Mouse (Mus musculus) hindbrain, embryonic 13.5 days (tissue): Measurements from ENCODE around the gene Bicdl2. TPM values are rescaled to one million over a fixed set of nuclear protein-coding genes. Genes with fewer than 3 reads are reported as not detected.
A peak's percentile ranks its signal among the peaks of the same experiment; 100 is the strongest.

Source experiments
- ATAC-seq: fragments of 200-750 bp; cut with Nextera tagmentation; 2 replicates; pipeline ENCODE4 v1.8.0; 2017; ENCODE audit warnings: moderate TSS enrichment; ENCODE audit not compliant: low FRiP score
- H3K27ac ChIP-seq: fragments of 300-500 bp; sonication (generic); 2 replicates; pipeline ENCODE4 v1.5.1; 2015; ENCODE audit warnings: inconsistent platforms, mild to moderate bottlenecking, moderate library complexity
- H3K27me3 ChIP-seq: fragments of 300-500 bp; sonication (generic); 2 replicates; pipeline ENCODE4 v1.6.1; 2015; ENCODE audit warnings: mild to moderate bottlenecking, inconsistent platforms
- H3K36me3 ChIP-seq: fragments of 300-500 bp; sonication (generic); 2 replicates; pipeline ENCODE4 v1.6.1; 2015; ENCODE audit warnings: mild to moderate bottlenecking, inconsistent platforms
- H3K4me1 ChIP-seq: fragments of 300-500 bp; sonication (generic); replicated peaks from 2 replicates; pipeline ENCODE4 v1.6.1; 2015; ENCODE audit warnings: inconsistent platforms
- H3K4me2 ChIP-seq: fragments of 300-500 bp; sonication (generic); 2 replicates; pipeline ENCODE4 v1.6.1; 2015; ENCODE audit warnings: inconsistent platforms, mild to moderate bottlenecking, moderate library complexity
- H3K4me3 ChIP-seq: fragments of 300-500 bp; sonication (generic); 2 replicates; pipeline ENCODE4 v1.5.1; 2015; ENCODE audit warnings: mild to moderate bottlenecking, inconsistent platforms
- H3K9ac ChIP-seq: fragments of 300-500 bp; sonication (generic); 2 replicates; pipeline ENCODE4 v1.6.1; 2015; ENCODE audit warnings: mild to moderate bottlenecking, inconsistent platforms
- H3K9me3 ChIP-seq: fragments of 300-500 bp; sonication (generic); 2 replicates; pipeline ENCODE4 v1.6.1; 2016; ENCODE audit warnings: inconsistent platforms
- WGBS: fragments of 180-500 bp; shearing (Covaris S2); methylation state at CpG from one replicate; pipeline ENCODE4 v1.1.7; 2015; 5-methylcytosine and 5-hydroxymethylcytosine counted together
- polyA plus RNA-seq: library from polyadenylated mRNA; unstranded; fragments of >200 nt; fragmentation: Nextera tagmentation; extraction: Ambion mirVana; gene quantifications from 2 replicates; pipeline ENCODE4 v1.2.1, GENCODE M21; 2015

Bicdl2 gene
- polyA plus RNA-seq, 1 experiment from 2014 or later: 0.10 TPM

DNA sequence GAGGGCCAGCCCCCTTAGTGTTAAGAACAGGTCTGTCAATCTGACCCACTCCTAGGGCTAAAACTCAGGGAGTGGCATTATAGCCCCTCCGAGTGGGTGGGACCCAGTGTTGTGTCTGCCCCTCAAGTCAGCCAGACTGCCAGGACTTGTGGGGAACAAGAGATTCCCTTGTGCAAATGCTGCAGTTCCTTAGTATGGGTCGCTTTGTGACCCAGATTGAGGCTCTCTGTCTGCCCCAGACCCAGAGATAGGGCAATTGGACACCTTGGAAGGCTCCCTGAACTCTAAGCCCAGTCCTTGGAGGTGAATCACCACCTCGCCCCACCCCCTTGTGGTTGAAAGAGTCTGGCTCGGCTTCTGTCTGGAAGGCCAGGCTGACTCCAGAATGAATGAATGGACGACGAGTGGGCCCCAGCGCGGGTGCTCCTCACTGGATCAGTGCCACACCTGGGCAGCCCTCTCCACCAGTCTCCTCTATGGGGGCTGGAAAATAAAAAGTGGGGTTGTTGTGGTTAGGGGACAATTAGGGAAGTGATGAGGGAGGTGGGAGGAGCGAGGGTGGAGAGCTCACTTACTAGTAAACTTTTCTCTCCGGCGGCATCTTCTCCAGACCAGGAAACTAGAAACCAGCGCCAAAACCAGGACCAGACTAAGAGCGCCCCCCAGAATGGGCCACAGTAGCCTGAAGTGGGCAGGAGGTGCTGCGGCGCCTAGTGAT is 15.4 kb downstream of the Bicdl2 start:
- Histone ChIP-seq H3K36me3 (no peaks in the 10 kb centered on the region), H3K4me3 (peak overlapping the region; percentile 47), H3K4me1 (peaks cover 55% of the 10 kb centered on the region), H3K9ac (peak overlapping the region; percentile 65; the same call in 1 of the 2 replicates), H3K27me3 (peaks cover 62% of the 10 kb centered on the region), H3K27ac (no peak overlapping the region), H3K9me3 (no peaks in the 10 kb centered on the region), H3K4me2 (peak overlapping the region; percentile 84)
- WGBS: 12% methylated on average over 15 of the region's 15 CpGs
- no peak for ATAC-seq

DNA sequence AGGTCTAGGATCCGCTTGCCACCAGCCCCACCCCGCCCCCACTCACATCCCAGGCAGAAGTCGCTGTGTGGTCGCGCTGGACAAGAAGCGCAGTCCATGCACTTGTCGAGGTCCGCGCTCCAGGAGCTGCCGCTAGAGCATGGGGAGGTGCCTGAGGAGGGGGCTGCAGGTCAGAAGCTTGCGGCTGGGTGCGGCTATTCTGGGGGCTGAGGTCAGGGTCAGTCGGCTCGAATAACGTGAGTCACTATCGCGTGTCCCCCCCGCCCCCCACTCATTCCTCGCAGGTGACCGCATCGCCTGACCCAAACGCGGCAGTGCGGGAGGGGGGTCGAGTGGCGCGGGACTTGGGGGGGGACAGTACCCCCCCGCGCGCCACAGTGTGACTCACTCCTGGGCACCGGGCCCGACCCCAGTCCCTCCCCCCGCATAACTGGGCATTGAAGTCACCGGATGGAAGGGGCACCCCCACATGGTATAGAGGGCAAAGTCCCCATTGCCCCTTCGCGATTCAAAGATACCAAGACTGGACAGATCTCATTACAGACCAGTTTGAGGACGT is 16.2 kb downstream of the Bicdl2 start:
- peak overlapping the region; percentile 65 for H3K9ac ChIP-seq
- H3K4me1 ChIP-seq: peaks cover 55% of the 10 kb centered on the region
- H3K27ac ChIP-seq: no peak overlapping the region
- H3K4me2 ChIP-seq: peak overlapping the region; percentile 84
- H3K9me3 ChIP-seq: no peaks in the 10 kb centered on the region
- WGBS: 1% methylated on average over 37 of the region's 37 CpGs
- no peaks in the 10 kb centered on the region for H3K36me3 ChIP-seq
- peaks cover 70% of the 10 kb centered on the region for H3K27me3 ChIP-seq
- no peak for ATAC-seq
- H3K4me3 ChIP-seq: peak overlapping the region; percentile 47

DNA sequence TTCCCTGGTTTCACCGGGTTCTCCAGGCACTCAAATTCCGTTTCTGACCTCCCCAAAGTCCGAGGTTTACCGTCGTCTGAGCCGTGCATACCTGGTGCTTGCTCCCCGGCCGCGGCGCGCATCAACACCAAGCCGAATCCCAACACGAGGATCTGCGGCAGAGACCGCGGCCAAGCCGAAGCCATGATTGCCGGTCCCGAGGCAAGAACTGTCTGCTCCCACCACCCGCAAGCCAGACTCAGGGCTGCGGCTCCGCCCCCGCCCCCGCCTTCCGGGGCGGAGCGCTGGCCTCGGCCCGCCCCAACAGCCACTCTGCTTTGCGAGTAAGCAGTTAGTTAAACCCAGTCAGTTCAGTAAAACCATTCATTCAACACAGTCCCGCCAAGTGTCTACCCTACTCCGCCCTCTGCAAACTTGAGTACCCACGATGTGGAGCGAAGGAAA is 17.0 kb downstream of the Bicdl2 start, which contains the start of gene Tnfrsf12a:
Tnfrsf12a (minus strand) TSS at position 233 of the 444 bp plus-strand sequence.
- no peaks in the 10 kb centered on the region for H3K36me3 ChIP-seq
- ATAC-seq: 0 out of 2 replicates have a peak, but pooled peaks have one; percentile 3
- peaks cover 77% of the 10 kb centered on the region for H3K27me3 ChIP-seq
- under 1% methylated on average over 34 of the region's 34 CpGs for WGBS
- H3K4me3 ChIP-seq: peak within 1 kb of the TSS; percentile 47
- H3K4me2 ChIP-seq: peak within 1 kb of the TSS; percentile 84
- peak within 1 kb of the TSS; percentile 65 for H3K9ac ChIP-seq
- no peak within 1 kb of the TSS for H3K27ac ChIP-seq
- peaks cover 50% of the 10 kb centered on the region for H3K4me1 ChIP-seq
- H3K9me3 ChIP-seq: no peaks in the 10 kb centered on the region

DNA sequence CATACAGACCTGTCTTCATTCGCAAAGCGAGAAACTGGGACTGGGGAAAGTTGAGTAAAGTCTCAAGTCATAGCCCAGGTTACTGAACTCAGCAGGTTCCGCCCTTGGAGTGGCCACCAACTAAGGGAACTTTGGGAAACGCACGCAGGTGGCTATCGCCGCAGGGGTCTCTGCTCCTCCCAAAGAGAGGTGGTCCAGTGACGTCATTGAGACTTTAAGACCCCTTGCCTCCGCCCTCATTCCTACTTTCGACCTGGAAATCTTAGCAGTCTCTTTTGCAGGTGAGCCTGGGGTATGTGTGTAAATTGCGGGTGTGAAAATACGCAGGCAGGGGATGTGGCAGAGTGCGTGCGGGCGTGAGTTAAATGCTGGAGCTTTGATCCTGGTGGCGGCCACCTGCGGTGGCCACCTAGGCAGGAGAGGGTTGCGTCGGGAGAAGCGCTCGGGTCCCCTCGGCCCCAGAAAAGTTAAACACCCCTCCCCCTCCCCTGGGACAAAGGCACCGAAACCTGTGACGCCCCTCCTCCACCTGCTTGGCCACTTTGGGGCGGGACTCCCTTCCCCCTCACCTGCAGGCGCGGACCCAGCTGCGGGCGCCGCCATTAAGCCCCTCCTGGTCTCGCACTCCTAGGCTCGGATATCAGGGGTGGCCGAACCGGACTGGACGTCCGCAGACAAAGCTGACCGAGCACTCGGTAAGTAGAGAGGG is 19.0 kb downstream of the Bicdl2 start, which contains the start of gene Cldn6:
Cldn6 (plus strand) TSS at position 123 of the 709 bp plus-strand sequence.
- Histone ChIP-seq H3K9me3 (no peaks in the 10 kb centered on the region), H3K27ac (no peak within 1 kb of the TSS), H3K4me1 (peaks cover 55% of the 10 kb centered on the region), H3K27me3 (peaks cover 98% of the 10 kb centered on the region), H3K9ac (no peak within 1 kb of the TSS), H3K4me3 (peak within 1 kb of the TSS; percentile 5), H3K4me2 (peak within 1 kb of the TSS; percentile 32), H3K36me3 (no peaks in the 10 kb centered on the region)
- no peak for ATAC-seq
- 2% methylated on average over 38 of the region's 38 CpGs for WGBS

DNA sequence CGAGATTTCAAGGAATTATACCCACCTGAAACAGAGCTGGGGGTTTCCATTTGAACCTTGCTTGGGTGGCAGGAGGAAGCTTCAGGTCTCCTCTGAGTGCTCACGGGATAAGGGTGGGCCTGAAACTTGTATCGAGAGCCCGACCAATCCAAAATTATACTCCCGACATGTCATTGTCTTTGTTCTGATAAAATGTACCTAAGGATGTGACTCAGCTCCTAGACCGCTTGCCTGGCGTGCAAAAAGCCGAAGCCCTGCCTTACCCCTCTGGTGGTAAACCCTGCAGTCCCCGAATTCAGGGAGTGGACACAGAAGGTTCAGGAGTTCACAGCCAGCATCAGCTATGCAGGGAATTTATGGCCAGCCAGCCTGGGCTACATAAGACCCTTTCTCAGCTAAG is 20.0 kb downstream of the Bicdl2 start:
- no peak overlapping the region for H3K27ac ChIP-seq
- H3K4me1 ChIP-seq: peaks cover 47% of the 10 kb centered on the region
- H3K36me3 ChIP-seq: no peaks in the 10 kb centered on the region
- H3K9me3 ChIP-seq: no peaks in the 10 kb centered on the region
- no peak for ATAC-seq
- 78% methylated on average over 9 of the region's 9 CpGs for WGBS
- H3K27me3 ChIP-seq: peaks cover 94% of the 10 kb centered on the region
- no peak overlapping the region for H3K4me2 ChIP-seq
- no peak overlapping the region for H3K4me3 ChIP-seq
- H3K9ac ChIP-seq: no peak overlapping the region

DNA sequence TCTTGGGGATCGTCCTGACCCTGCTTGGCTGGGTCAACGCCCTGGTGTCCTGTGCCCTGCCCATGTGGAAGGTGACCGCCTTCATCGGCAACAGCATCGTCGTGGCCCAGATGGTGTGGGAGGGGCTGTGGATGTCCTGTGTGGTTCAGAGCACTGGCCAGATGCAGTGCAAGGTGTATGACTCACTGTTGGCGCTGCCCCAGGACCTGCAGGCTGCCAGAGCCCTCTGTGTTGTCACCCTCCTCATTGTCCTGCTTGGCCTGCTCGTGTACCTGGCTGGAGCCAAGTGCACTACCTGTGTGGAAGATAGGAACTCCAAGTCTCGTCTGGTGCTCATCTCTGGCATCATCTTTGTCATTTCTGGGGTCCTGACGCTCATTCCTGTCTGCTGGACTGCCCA is 20.8 kb downstream of the Bicdl2 start:
- H3K27ac ChIP-seq: no peak overlapping the region
- H3K9ac ChIP-seq: no peak overlapping the region
- no peaks in the 10 kb centered on the region for H3K36me3 ChIP-seq
- no peak overlapping the region for H3K4me3 ChIP-seq
- H3K9me3 ChIP-seq: no peaks in the 10 kb centered on the region
- no peak for ATAC-seq
- peaks cover 40% of the 10 kb centered on the region for H3K4me1 ChIP-seq
- no peak overlapping the region for H3K4me2 ChIP-seq
- H3K27me3 ChIP-seq: peaks cover 88% of the 10 kb centered on the region
- 77% methylated on average over 10 of the region's 10 CpGs for WGBS

DNA sequence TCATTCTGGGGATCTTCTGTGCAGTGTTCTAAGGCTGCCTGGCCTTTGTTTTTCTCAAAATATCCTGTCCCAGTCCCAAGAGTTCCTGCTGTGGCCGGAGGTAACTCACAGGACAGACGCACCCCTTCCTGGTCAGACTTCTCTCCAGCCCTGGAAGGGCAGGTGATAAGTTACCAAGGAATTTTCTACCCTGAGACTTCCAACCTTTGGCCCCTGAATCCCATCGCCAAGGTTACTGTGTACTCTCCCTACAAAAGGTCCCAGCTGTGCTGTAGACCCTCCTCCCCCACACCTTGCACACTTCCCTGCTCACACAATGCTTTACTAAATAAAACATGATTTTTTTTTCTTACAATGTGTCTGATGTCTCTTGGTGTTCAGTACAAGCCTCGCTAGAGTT is 21.8 kb downstream of the Bicdl2 start:
- Histone ChIP-seq H3K4me2 (no peak overlapping the region), H3K9me3 (no peaks in the 10 kb centered on the region), H3K9ac (0 out of 2 replicates have a peak overlapping the region, but pooled peaks have one; percentile 13), H3K36me3 (no peaks in the 10 kb centered on the region), H3K4me3 (no peak overlapping the region), H3K4me1 (peaks cover 30% of the 10 kb centered on the region), H3K27ac (no peak overlapping the region), H3K27me3 (peaks cover 78% of the 10 kb centered on the region)
- no peak for ATAC-seq
- 71% methylated on average over 4 of the region's 4 CpGs for WGBS

DNA sequence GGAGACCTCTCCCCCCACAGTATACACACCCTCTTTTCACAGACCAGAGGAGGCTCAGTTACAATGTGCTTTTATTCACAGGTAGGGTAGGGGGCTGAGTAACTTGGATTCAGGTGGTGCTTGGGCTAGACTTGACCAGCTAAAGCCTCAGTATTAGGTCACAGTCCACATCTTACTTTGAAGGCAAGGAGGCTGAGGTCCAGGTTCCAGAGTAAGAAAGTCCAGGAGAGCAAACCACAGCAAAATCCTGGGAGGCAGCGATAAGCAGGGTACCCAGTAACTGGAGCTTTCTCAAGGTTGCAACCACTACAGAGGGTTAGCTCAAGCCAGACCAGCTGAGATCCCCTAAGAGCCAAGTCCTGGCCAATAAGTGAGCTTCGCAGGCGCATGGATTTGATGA is 22.2 kb downstream of the Bicdl2 start:
- no peak for ATAC-seq
- Histone ChIP-seq H3K27ac (no peak overlapping the region), H3K4me3 (no peak overlapping the region), H3K36me3 (no peaks in the 10 kb centered on the region), H3K9me3 (no peaks in the 10 kb centered on the region), H3K27me3 (peaks cover 75% of the 10 kb centered on the region), H3K9ac (no peak overlapping the region), H3K4me2 (no peak overlapping the region), H3K4me1 (peaks cover 25% of the 10 kb centered on the region)
- WGBS: 73% methylated on average over 3 of the region's 3 CpGs

DNA sequence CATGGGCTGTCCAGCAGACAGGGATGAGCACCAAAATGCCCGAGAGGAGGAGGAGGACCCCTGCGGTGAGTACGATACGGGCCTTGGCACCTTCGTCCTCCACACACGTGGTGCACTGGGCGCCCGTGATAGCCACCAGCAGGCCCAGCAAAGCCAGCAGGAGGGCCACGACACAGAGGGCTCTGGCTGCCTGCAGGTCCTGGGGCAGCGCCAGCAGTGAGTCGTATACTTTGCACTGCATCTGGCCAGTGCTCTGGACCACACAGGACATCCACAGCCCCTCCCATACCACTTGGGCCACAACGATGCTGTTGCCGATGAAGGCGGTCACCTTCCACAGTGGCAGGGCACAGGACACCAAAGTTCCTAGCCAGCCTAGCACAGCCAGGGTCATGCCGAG is 22.9 kb downstream of the Bicdl2 start:
- WGBS: 24% methylated on average over 15 of the region's 15 CpGs
- Histone ChIP-seq H3K27ac (no peak overlapping the region), H3K4me2 (0 out of 2 replicates have a peak overlapping the region, but pooled peaks have one; percentile 25), H3K36me3 (no peaks in the 10 kb centered on the region), H3K4me3 (no peak overlapping the region; the same call in 1 of the 2 replicates), H3K4me1 (peaks cover 24% of the 10 kb centered on the region), H3K9me3 (no peaks in the 10 kb centered on the region), H3K9ac (peak overlapping the region; percentile 15; the same call in 1 of the 2 replicates), H3K27me3 (peaks cover 68% of the 10 kb centered on the region)
- no peak for ATAC-seq

DNA sequence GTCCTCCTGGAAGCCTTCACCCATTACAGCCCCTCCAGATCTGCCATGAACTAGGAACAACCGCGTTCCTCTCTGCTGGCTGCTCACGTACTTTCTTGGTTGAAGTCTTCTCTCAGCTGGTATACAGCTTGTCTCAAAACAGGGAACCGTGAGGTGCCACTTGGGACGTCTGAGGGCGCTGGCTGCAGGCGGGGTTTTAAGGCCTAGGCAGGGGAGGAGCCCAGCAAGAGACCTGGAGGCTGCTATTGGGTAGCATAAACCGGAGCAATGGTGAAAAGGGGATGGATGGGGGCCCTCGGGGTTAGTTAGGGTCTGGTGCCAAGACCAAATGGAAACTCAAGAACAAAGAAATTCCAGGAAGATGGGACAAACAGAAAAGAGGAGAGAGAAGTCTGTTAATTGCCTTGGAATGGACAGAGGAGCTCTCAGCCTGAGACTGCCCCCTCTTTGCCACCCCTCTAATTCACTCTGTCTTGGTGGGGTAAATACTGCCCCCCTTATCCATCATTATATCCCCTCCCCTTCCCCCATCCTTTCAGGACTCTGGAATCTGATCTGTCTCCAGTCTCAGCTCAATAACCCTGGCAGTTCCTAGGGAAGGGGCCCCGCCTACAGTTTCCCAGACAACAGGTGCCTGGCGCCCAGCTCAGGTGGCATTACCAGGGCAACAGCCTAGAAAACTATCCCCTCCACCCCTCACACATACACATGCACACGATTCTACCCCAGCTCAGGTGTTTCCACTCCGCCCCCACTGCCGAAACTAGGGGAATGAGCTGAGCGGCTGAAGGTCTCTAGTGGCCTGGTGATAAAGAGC is 23.8 kb downstream of the Bicdl2 start, which contains the start of gene Cldn9:
Cldn9 (minus strand) TSS at position 171 of the 817 bp plus-strand sequence.
- no peak within 1 kb of the TSS; the same call in 1 of the 2 replicates for H3K4me3 ChIP-seq
- peak within 1 kb of the TSS; percentile 15; the same call in 1 of the 2 replicates for H3K9ac ChIP-seq
- H3K4me1 ChIP-seq: peaks cover 24% of the 10 kb centered on the region
- no peaks in the 10 kb centered on the region for H3K9me3 ChIP-seq
- H3K27ac ChIP-seq: no peak within 1 kb of the TSS
- H3K4me2 ChIP-seq: 0 out of 2 replicates have a peak within 1 kb of the TSS, but pooled peaks have one; percentile 25
- no peaks in the 10 kb centered on the region for H3K36me3 ChIP-seq
- peak; percentile 51; the same call in 1 of the 2 replicates for ATAC-seq
- WGBS: 14% methylated on average over 15 of the region's 15 CpGs
- H3K27me3 ChIP-seq: peaks cover 59% of the 10 kb centered on the region

DNA sequence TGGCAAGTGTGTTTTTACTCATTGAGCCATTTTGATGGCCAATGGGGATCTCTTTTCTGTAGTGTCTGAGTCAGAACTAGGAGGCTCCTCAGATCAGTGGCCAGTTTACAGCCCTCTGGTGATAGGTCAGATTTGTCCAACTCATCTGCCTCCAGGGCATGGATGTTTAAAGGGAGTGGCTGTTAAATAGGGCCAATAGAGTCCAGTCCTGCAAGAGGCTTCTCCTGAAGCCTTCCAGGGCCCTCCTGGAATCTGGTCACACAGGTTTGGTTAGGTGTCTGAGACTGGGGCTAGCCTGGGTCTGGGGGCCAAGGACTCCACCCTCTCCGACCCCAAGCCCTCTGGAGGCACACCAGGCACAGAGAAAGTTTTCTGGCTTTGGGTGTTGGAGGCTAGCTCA is 34.2 kb downstream of the Bicdl2 start:
- 68% methylated on average over 1 of the region's 1 CpGs for WGBS
- Histone ChIP-seq H3K4me2 (no peak overlapping the region), H3K4me3 (no peak overlapping the region), H3K36me3 (no peaks in the 10 kb centered on the region), H3K27ac (no peak overlapping the region), H3K9me3 (no peaks in the 10 kb centered on the region), H3K9ac (no peak overlapping the region), H3K4me1 (peaks cover 7% of the 10 kb centered on the region), H3K27me3 (peaks cover 39% of the 10 kb centered on the region)
- no peak for ATAC-seq
